Mouse (Mus musculus) forebrain, embryonic 12.5 days (tissue): ENCODE results near the gene Mcat. TPM values are rescaled to one million over a fixed set of nuclear protein-coding genes. Genes with fewer than 3 reads are reported as not detected.

Experiments used
- ATAC-seq: fragments of 200-750 bp; cut with Nextera tagmentation; 2 replicates; pipeline ENCODE4 v1.8.0; 2017; ENCODE audit warnings: moderate TSS enrichment; ENCODE audit not compliant: low FRiP score
- H3K27ac ChIP-seq: fragments of 300-500 bp; sonication (generic); 2 replicates; pipeline ENCODE4 v1.5.1; 2016; ENCODE audit warnings: mild to moderate bottlenecking
- H3K27me3 ChIP-seq: fragments of 300-500 bp; sonication (generic); 2 replicates; pipeline ENCODE4 v1.6.1; 2016; ENCODE audit warnings: mild to moderate bottlenecking
- H3K36me3 ChIP-seq: fragments of 300-500 bp; sonication (generic); replicated peaks from 2 replicates; pipeline ENCODE4 v1.6.1; 2016; ENCODE audit warnings: mild to moderate bottlenecking
- H3K4me1 ChIP-seq: fragments of 300-500 bp; sonication (generic); 2 replicates; pipeline ENCODE4 v1.6.1; 2016
- H3K4me2 ChIP-seq: fragments of 300-500 bp; sonication (generic); 2 replicates; pipeline ENCODE4 v1.6.1; 2016; ENCODE audit warnings: mild to moderate bottlenecking, moderate library complexity
- H3K4me3 ChIP-seq: fragments of 300-500 bp; sonication (generic); replicated peaks from 2 replicates; pipeline ENCODE4 v1.5.1; 2016; ENCODE audit warnings: mild to moderate bottlenecking
- H3K9ac ChIP-seq: fragments of 300-500 bp; sonication (generic); 2 replicates; pipeline ENCODE4 v1.6.1; 2016; ENCODE audit warnings: mild to moderate bottlenecking
- H3K9me3 ChIP-seq: fragments of 300-500 bp; sonication (generic); 2 replicates; pipeline ENCODE4 v1.6.1; 2016
- WGBS: fragments of 180-500 bp; shearing (Covaris S2); methylation state at CpG from one replicate; pipeline ENCODE4 v1.1.7; 2016; 5-methylcytosine and 5-hydroxymethylcytosine counted together
- polyA plus RNA-seq: library from polyadenylated mRNA; unstranded; fragments of >200 nt; fragmentation: Nextera tagmentation; extraction: Ambion mirVana; gene quantifications from 2 replicates; pipeline ENCODE4 v1.2.1, GENCODE M21; 2016

The Mcat gene
- polyA plus RNA-seq, 1 experiment from 2014 or later, result 38.8 TPM

DNA sequence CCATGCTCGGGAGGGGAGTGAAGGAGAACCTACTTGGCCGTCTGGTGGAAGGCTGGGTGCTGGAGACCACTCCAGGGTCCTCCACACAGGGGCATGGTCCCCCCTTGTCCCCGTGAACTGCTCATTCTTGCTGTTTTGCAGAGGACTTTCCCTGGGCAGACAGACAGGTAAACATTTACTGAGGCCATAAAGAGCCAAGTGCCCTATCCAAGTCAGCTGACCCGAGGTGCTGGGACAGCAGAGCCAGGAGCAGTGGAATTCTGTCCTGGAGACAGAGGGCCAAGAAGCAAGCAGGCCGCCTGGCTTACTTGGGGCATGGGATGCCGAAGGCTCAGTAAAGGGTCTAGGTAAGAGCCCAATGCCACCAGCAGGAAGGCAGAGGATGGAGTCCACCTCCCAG is 32.9 kb downstream of the Mcat start:
- ATAC-seq, result no peak
- Histone ChIP-seq H3K4me1 (peaks cover 13% of the 10 kb centered on the region), H3K4me2 (no peak overlapping the region), H3K27me3 (peaks cover 46% of the 10 kb centered on the region), H3K36me3 (no peaks in the 10 kb centered on the region), H3K27ac (no peak overlapping the region), H3K9me3 (no peaks in the 10 kb centered on the region), H3K4me3 (no peak overlapping the region), H3K9ac (no peak overlapping the region)
- WGBS, result 84% methylated on average over 6 of the region's 6 CpGs

DNA sequence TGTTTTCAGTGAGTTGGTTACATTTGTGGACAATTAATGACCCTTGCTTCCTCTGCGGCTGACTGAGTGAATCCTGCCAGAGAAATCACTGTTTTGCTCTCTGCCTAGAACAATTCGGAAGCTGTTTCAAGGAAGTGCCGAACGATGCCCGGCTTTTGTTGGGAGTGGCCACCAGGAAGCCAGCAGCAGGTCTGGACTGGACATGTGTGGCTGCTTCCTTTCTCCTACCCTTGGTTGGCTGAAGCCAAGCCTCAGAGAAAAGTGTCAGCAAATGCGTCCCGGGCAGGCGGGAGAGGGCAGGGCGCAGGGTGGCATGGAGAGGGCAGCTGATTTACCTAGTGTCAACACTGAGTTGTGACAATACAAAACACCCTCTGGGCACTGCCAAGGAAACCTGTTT is 33.4 kb downstream of the Mcat start:
- no peak overlapping the region for H3K9ac ChIP-seq
- H3K4me1 ChIP-seq, result peaks cover 14% of the 10 kb centered on the region
- H3K4me2 ChIP-seq, result no peak overlapping the region
- WGBS, result 89% methylated on average over 9 of the region's 9 CpGs
- H3K27me3 ChIP-seq, result peaks cover 50% of the 10 kb centered on the region
- no peaks in the 10 kb centered on the region for H3K9me3 ChIP-seq
- H3K27ac ChIP-seq, result no peak overlapping the region
- ATAC-seq, result no peak
- H3K4me3 ChIP-seq, result no peak overlapping the region
- no peaks in the 10 kb centered on the region for H3K36me3 ChIP-seq

DNA sequence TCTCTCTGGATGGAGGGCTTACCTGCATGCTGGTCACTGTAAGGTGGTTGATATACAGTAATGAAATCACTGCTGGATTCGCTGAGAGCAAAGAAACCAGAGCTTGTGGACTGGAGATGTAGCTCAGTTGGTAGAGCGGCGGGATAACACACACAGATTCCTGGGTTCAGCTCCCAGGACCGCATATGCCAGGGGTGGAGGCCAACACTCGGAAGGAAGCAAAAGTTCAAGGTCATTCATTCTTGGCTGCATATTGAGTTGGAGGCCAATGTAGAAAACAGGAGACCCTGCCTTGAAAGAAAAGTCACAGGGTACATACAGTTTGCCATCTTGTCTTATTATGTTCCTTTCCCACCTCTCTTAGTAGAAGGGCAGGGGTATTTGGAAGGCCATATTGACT is 33.8 kb downstream of the Mcat start:
- WGBS, result 87% methylated on average over 5 of the region's 5 CpGs

DNA sequence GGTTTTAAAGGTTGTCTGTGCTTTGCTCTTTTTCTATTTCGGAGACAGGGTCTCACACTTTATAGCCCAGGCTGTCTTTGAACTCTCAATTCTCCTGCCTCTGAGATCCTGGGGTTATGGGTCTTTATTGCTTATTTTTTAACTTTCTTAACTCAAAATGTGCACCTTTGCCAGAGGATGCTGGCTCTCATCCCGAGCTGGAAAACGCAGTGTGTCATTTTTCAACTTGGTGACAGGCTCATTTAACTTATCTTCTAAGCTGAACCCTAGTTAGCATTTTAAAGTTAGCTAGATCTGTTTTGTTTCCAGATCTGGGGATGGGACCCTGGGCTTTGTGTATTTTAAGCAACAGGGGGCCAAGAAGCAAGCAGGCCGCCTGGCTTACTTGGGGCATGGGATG is 34.7 kb downstream of the Mcat start:
- no peaks in the 10 kb centered on the region for H3K9me3 ChIP-seq
- H3K36me3 ChIP-seq, result no peaks in the 10 kb centered on the region
- 81% methylated on average over 4 of the region's 4 CpGs for WGBS
- no peak overlapping the region for H3K4me3 ChIP-seq
- H3K27me3 ChIP-seq, result peaks cover 60% of the 10 kb centered on the region
- no peak for ATAC-seq
- H3K4me1 ChIP-seq, result peaks cover 14% of the 10 kb centered on the region
- H3K4me2 ChIP-seq, result no peak overlapping the region
- H3K9ac ChIP-seq, result no peak overlapping the region
- H3K27ac ChIP-seq, result no peak overlapping the region

More for the DNA sequence above, 33.8 kb downstream of the Mcat start:
- ATAC-seq, result no peak
- H3K4me3 ChIP-seq, result no peak overlapping the region
- H3K27me3 ChIP-seq, result peaks cover 55% of the 10 kb centered on the region
- peaks cover 14% of the 10 kb centered on the region for H3K4me1 ChIP-seq
- H3K27ac ChIP-seq, result no peak overlapping the region
- no peak overlapping the region for H3K4me2 ChIP-seq
- no peaks in the 10 kb centered on the region for H3K36me3 ChIP-seq
- H3K9me3 ChIP-seq, result no peaks in the 10 kb centered on the region
- H3K9ac ChIP-seq, result no peak overlapping the region

DNA sequence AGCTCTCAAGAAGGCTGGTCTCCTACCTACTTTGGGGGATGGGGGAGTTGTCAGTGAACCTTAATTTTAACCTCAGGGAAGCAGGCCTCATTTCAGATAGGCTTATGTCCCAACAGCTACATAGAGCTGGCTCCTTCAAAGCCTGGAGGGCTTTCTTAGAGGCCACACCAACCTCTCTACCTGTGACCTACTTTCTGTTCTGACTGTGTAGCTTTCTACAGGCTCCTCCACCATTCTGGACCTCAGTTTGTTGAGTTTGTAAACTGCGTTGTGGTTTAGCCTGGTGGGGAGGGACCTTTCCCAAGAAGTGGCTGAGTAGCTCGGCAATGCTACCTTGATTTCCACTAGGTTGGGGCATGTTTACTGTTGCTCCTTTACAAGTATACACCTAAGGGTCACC is 35.8 kb downstream of the Mcat start:
- peak overlapping the region; percentile 53; the same call in 1 of the 2 replicates for H3K4me3 ChIP-seq
- H3K27me3 ChIP-seq, result peaks cover 60% of the 10 kb centered on the region
- peak overlapping the region; percentile 96 for H3K4me2 ChIP-seq
- no peaks in the 10 kb centered on the region for H3K36me3 ChIP-seq
- 68% methylated on average over 2 of the region's 2 CpGs for WGBS
- H3K9me3 ChIP-seq, result no peaks in the 10 kb centered on the region
- no peak overlapping the region for H3K9ac ChIP-seq
- no peak overlapping the region for H3K27ac ChIP-seq
- H3K4me1 ChIP-seq, result peaks cover 22% of the 10 kb centered on the region
- ATAC-seq, result no peak

DNA sequence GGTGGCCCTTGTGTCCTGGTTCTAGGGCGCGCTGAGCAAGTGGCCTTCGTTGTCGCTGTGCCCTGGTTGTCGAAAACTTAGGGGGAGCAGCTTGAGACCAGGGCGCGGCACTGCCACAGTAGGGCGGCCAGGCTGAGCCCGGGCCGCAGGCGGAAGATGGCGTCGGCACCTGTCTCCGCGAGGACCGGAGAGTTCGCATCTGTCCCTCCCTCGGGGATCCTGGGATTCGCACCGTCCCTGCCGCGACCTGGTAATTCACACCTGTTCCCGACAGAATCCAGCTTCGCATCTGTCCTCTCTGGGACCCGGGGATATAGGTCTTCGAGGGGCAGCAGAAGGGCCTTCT is 36.5 kb downstream of the Mcat start:
- no peak overlapping the region for H3K27ac ChIP-seq
- peak overlapping the region; percentile 53 for H3K4me3 ChIP-seq
- peaks cover 60% of the 10 kb centered on the region for H3K27me3 ChIP-seq
- H3K4me1 ChIP-seq, result peaks cover 22% of the 10 kb centered on the region
- H3K9ac ChIP-seq, result peak overlapping the region; percentile 51
- peak overlapping the region; percentile 96 for H3K4me2 ChIP-seq
- WGBS, result under 1% methylated on average over 26 of the region's 26 CpGs
- no peaks in the 10 kb centered on the region for H3K9me3 ChIP-seq
- no peaks in the 10 kb centered on the region for H3K36me3 ChIP-seq
- ATAC-seq, result no peak

DNA sequence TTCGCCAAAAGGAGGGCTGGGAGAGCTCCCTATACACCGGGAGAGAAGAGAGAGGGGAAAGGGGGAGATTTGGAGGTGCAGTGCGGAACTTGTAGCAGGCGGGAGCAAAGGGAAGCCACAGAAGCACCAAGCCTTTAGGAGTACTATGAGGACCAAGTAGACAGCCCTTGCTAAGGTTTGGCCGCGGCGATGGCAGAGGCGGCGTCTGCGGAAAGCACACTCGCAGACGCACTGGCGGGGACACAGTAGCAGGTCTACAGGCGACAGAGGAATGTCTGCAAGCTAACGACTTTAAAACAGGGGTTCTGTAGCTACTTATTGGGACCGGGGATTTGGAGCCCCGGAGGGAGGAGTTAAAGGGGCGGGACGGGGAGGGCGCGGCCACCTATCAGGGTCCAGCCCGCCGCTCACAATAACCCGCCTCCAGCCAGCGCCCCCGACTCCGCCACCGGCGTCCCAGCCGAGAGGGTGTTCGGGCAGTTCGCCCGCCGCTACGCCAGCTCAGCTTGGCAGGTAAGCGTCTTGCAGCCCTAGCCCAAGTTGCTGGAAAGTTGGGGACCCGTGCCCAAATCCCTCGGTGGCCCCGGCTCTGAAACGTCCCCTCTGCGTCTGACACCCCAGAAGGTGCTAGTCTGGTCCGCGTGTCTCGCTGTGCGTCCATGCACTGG is 37.0 kb downstream of the Mcat start, which contains the start of gene Bik:
Gene Bik, plus strand, starts transcription at position 439 of the 668 bp plus-strand sequence.
- WGBS, result under 1% methylated on average over 45 of the region's 45 CpGs

DNA sequence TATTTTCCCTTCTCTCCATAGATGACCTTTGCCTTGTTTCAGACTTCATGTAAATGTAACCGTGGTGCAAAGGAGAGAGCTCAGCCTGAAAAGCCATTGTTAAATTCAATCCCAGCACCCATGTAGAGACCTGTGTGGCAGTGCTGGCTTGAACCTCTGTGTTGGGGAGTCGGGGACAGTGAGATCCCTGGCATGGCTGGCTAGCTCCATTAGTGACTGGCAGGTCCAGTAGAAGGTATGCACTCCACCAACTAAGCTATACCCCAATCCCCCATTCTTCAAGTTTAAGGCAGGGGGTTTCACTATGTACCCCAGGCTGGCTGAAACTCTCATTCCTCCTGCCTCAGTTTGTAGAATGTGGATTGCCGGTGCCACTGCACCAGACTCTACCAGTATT is 39.3 kb downstream of the Mcat start:
- Histone ChIP-seq H3K9ac (no peak overlapping the region), H3K27me3 (peaks cover 49% of the 10 kb centered on the region), H3K27ac (no peak overlapping the region), H3K4me2 (no peak overlapping the region), H3K4me3 (no peak overlapping the region), H3K36me3 (no peaks in the 10 kb centered on the region), H3K4me1 (peaks cover 22% of the 10 kb centered on the region), H3K9me3 (no peaks in the 10 kb centered on the region)
- no peak for ATAC-seq
- WGBS, result 80% methylated on average over 3 of the region's 3 CpGs

More for the DNA sequence above, 37.0 kb downstream of the Mcat start, which contains the start of gene Bik:
- peak within 1 kb of the TSS; percentile 96 for H3K4me2 ChIP-seq
- peak within 1 kb of the TSS; percentile 53 for H3K4me3 ChIP-seq
- no peaks in the 10 kb centered on the region for H3K36me3 ChIP-seq
- no peak within 1 kb of the TSS for H3K27ac ChIP-seq
- H3K9me3 ChIP-seq, result no peaks in the 10 kb centered on the region
- peak; percentile 65; the same call in 1 of the 2 replicates for ATAC-seq
- H3K27me3 ChIP-seq, result peaks cover 60% of the 10 kb centered on the region
- H3K9ac ChIP-seq, result peak within 1 kb of the TSS; percentile 51
- peaks cover 22% of the 10 kb centered on the region for H3K4me1 ChIP-seq

DNA sequence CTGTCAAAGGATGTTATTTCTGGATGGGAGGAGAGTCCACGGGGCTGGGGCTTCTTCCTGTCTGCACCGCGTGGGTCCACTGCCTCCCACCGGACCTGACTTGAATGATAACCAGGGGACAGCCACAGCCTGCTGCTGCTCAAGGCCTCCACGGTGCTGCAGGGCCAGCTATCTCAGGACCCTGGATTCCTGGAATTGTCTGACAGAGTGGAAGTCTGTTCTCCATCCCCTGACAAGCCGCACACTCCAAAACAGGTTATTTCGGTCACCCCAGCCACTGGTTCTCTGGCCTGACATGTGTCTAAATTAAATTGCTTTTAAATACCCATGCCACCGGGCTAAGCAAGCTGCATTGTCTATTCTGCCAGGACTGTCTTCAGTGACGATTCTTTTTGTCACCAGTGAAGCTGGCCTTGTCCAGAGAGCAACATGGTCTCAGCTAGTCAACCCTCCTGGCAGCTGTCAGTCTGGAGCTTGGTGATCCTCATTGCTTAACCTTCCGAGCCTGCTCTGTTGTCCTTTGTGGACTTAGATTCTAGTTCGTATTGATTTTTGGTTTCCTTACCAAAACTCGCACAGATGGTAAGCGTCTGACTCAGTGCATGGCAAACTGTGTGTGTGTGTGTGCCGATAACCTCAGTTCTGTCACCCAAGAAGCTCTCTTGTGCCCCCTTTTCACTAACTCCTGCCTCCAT is 39.8 kb downstream of the Mcat start:
- Histone ChIP-seq H3K36me3 (no peaks in the 10 kb centered on the region), H3K27me3 (peaks cover 45% of the 10 kb centered on the region), H3K4me3 (no peak overlapping the region), H3K9me3 (no peaks in the 10 kb centered on the region), H3K27ac (no peak overlapping the region), H3K4me2 (no peak overlapping the region), H3K4me1 (peaks cover 22% of the 10 kb centered on the region), H3K9ac (no peak overlapping the region)
- ATAC-seq, result 0 out of 2 replicates have a peak, but pooled peaks have one; percentile 20
- WGBS, result 70% methylated on average over 14 of the region's 14 CpGs

DNA sequence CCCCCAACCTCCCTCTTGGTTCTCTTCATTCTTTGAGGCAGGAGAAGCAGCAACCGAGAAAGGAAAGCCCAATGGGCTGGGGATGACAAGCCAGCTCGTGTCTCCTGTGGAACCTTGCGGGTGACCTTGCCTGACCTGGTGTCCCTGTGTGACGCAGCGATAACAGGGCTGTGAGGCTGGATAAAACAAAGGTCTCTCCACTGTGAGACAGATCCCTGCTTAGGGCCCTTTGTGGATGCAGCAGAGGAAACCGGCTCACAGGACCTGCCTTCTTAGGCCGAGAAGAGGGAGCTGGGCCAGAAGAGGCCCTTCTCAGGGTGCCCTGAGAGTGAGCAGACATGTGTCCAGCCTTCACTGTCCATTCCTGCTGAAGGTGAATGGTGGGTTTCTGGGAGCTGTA is 40.4 kb downstream of the Mcat start:
- no peak for ATAC-seq
- no peaks in the 10 kb centered on the region for H3K9me3 ChIP-seq
- H3K27ac ChIP-seq, result no peak overlapping the region
- peaks cover 40% of the 10 kb centered on the region for H3K27me3 ChIP-seq
- no peak overlapping the region for H3K9ac ChIP-seq
- no peak overlapping the region for H3K4me3 ChIP-seq
- H3K36me3 ChIP-seq, result no peaks in the 10 kb centered on the region
- H3K4me2 ChIP-seq, result no peak overlapping the region
- WGBS, result 23% methylated on average over 7 of the region's 7 CpGs
- H3K4me1 ChIP-seq, result peaks cover 26% of the 10 kb centered on the region

DNA sequence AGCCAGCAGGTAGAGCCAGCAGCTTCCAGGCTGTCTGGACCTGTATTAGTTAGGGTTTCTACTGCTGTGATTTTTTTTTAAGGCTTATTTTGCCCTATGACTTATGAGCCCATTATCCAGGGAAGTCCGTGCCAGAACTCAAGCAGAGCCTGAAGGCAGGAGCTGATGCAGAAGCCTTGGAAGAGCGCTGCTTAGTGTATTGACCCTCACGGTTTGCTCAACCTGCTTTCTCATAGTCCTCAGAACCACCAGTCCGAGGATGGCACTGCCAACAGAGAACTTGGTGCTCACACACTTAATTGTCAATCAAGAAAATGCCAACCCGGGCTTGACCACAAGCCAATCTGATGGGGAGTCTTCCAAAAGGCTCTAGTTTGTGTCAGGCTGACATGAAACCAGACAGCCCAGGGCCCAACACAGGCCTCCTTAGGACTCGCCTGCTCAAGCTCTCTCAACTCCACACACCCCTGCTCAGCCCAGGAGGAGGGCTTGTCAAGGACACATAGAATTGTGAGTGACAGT is 42.7 kb downstream of the Mcat start:
- no peak for ATAC-seq
- Histone ChIP-seq H3K9me3 (no peaks in the 10 kb centered on the region), H3K36me3 (no peaks in the 10 kb centered on the region), H3K9ac (no peak overlapping the region), H3K27me3 (peaks cover 17% of the 10 kb centered on the region), H3K27ac (no peak overlapping the region), H3K4me1 (peaks cover 15% of the 10 kb centered on the region; the same call in 1 of the 2 replicates), H3K4me3 (no peak overlapping the region), H3K4me2 (no peak overlapping the region)
- 88% methylated on average over 6 of the region's 6 CpGs for WGBS

DNA sequence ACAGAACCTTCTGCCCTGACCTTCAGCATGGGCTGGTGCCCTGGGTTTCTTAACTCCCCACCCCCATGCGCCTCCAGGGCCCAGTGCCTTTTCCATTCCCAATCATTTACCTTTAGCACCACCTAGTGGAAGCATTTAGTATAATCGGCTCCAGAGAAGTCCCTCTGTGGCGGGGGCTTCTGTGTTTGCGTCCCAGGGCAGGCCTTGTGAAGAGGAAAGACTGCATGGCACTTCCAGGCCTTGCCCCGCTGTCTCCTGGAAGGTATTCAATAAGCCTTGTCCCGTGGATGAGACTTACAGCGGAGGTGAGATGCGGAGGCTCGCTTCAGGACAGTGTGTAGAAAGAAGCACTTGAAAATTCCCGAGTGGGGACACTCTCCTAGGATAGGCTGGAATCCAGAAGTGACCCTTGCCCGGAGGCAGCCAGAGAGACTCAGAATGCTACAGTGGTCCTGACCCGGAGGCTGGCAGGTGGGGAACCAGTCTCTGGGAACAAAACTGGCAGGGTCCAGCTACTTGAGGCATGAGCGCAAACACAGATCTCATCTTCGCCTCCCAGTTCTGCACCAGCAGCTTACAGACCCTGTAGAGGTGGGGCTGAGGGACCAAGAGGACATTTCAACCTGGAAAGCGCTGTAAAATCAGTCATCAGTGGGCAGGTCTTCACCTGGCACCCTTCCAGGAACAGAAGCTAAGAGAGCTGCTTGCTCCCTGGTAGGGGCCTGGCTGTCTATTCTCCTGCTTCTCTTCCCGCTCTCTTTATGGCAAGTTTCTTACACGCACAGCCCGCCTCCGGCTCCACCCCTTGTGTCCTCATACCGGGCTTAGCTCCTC is 45.2 kb downstream of the Mcat start:
- Histone ChIP-seq H3K4me1 (peaks cover 9% of the 10 kb centered on the region; the same call in 1 of the 2 replicates), H3K9ac (0 out of 2 replicates have a peak overlapping the region, but pooled peaks have one; percentile 21), H3K27ac (no peak overlapping the region), H3K27me3 (peaks cover 4% of the 10 kb centered on the region), H3K4me3 (no peak overlapping the region), H3K9me3 (no peaks in the 10 kb centered on the region), H3K4me2 (no peak overlapping the region; the same call in 1 of the 2 replicates), H3K36me3 (no peaks in the 10 kb centered on the region)
- WGBS, result 33% methylated on average over 20 of the region's 20 CpGs
- ATAC-seq, result no peak; the same call in 1 of the 2 replicates
